Mouse (Mus musculus): Measurements from ENCODE around the gene Dhx15. TPM values are rescaled to one million over a fixed set of nuclear protein-coding genes. Genes with fewer than 3 reads are reported as not detected.
A peak's percentile ranks its signal among the peaks of the same experiment; 100 is the strongest.

Gene Dhx15
- total and polyA plus RNA-seq, 2 experiments from 2014 or later = 47.9 to 83.1 TPM

GRCm38 (mm10) chr5:52220013-52220804 lies 29.9 kb upstream of the Dhx15 start:
- Histone ChIP-seq H3K4me2 (ENCODE audit: low read depth, low read length) (no peak overlapping the region), H3K9ac (replicated peaks; ENCODE audit: low read depth, low read length) (no peak overlapping the region), H3K4me3 (ENCODE audit: low read depth, low read length) (no peak overlapping the region), H3K27ac (ENCODE audit: low read depth) (peak overlapping the region; percentile 40), H3K9me3 (replicated peaks; ENCODE audit: control insufficient read depth, low read length) (no peaks in the 10 kb centered on the region), H3K36me3 (replicated peaks; ENCODE audit: control insufficient read depth, insufficient read depth, low read length) (no peaks in the 10 kb centered on the region), H3K4me1 (ENCODE audit: control insufficient read depth, insufficient read depth) (peaks cover 23% of the 10 kb centered on the region), H3K27me3 (ENCODE audit: control insufficient read depth, insufficient read depth, low read length) (no peaks in the 10 kb centered on the region)
- DNase-seq (ENCODE audit: low spot score) (peak; percentile 60), ATAC-seq (ENCODE audit: insufficient read depth, low read depth) (peak; percentile 82)
- no peak for TF ChIP-seq CTCF (IDR thresholded peaks at IDR 0.05; ENCODE audit: low read depth)
- no peak for TF ChIP-seq EP300 (IDR thresholded peaks at IDR 0.05; ENCODE audit: low read depth)
- WGBS = 45% methylated on average over 14 of the region's 14 CpGs

- H3K4me2 ChIP-seq (ENCODE audit: low read depth, low read length) = peak overlapping the region; percentile 21; the same call in 1 of the 2 replicates
- 33% methylated on average over 6 of the region's 6 CpGs for WGBS
- peak; percentile 32 for ATAC-seq (ENCODE audit: insufficient read depth, low read depth)
Observed at GRCm38 (mm10) chr5:52218238-52218637, 27.9 kb upstream of the Dhx15 start.

GRCm38 (mm10) chr5:52213143-52213900 lies 23.0 kb upstream of the Dhx15 start:
- H3K9ac ChIP-seq (replicated peaks; ENCODE audit: low read depth, low read length) = no peak overlapping the region
- peak; percentile 20 for DNase-seq (ENCODE audit: low spot score)
- H3K36me3 ChIP-seq (replicated peaks; ENCODE audit: control insufficient read depth, insufficient read depth, low read length) = no peaks in the 10 kb centered on the region
- no peaks in the 10 kb centered on the region for H3K27me3 ChIP-seq (ENCODE audit: control insufficient read depth, insufficient read depth, low read length)
- no peak overlapping the region for H3K4me2 ChIP-seq (ENCODE audit: low read depth, low read length)
- whole genome bisulfite sequencing = 36% methylated on average over 7 of the region's 7 CpGs
- H3K4me3 ChIP-seq (ENCODE audit: low read depth, low read length) = no peak overlapping the region
- H3K9me3 ChIP-seq (replicated peaks; ENCODE audit: control insufficient read depth, low read length) = no peaks in the 10 kb centered on the region
- TF ChIP-seq CTCF (IDR thresholded peaks at IDR 0.05; ENCODE audit: low read depth) (no peak), EP300 (IDR thresholded peaks at IDR 0.05; ENCODE audit: low read depth) (no peak)
- H3K4me1 ChIP-seq (ENCODE audit: control insufficient read depth, insufficient read depth) = peaks cover 15% of the 10 kb centered on the region; the same call in 1 of the 2 replicates
- H3K27ac ChIP-seq (ENCODE audit: low read depth) = no peak overlapping the region
- ATAC-seq (ENCODE audit: insufficient read depth, low read depth) = peak; percentile 72

More at GRCm38 (mm10) chr5:52218238-52218637, 27.9 kb upstream of the Dhx15 start:
- Histone ChIP-seq H3K36me3 (replicated peaks; ENCODE audit: control insufficient read depth, insufficient read depth, low read length) (no peaks in the 10 kb centered on the region), H3K9me3 (replicated peaks; ENCODE audit: control insufficient read depth, low read length) (no peaks in the 10 kb centered on the region), H3K9ac (replicated peaks; ENCODE audit: low read depth, low read length) (no peak overlapping the region), H3K4me1 (ENCODE audit: control insufficient read depth, insufficient read depth) (peaks cover 27% of the 10 kb centered on the region), H3K27ac (ENCODE audit: low read depth) (0 out of 2 replicates have a peak overlapping the region, but pooled peaks have one; percentile 6), H3K27me3 (ENCODE audit: control insufficient read depth, insufficient read depth, low read length) (no peaks in the 10 kb centered on the region), H3K4me3 (ENCODE audit: low read depth, low read length) (no peak overlapping the region)
- peak; percentile 25 for DNase-seq (ENCODE audit: low spot score)
- no peak for TF ChIP-seq CTCF (IDR thresholded peaks at IDR 0.05; ENCODE audit: low read depth)
- no peak for TF ChIP-seq EP300 (IDR thresholded peaks at IDR 0.05; ENCODE audit: low read depth)

GRCm38 (mm10) chr5:52191180-52191468 lies 810 bp upstream of the Dhx15 start:
- Histone ChIP-seq H3K27ac (ENCODE audit: low read depth) (peak overlapping the region; percentile 66), H3K36me3 (replicated peaks; ENCODE audit: control insufficient read depth, insufficient read depth, low read length) (no peaks in the 10 kb centered on the region), H3K9ac (replicated peaks; ENCODE audit: low read depth, low read length) (peak overlapping the region; percentile 94), H3K27me3 (ENCODE audit: control insufficient read depth, insufficient read depth, low read length) (no peaks in the 10 kb centered on the region), H3K4me3 (ENCODE audit: low read depth, low read length) (peak overlapping the region; percentile 95), H3K9me3 (replicated peaks; ENCODE audit: control insufficient read depth, low read length) (no peaks in the 10 kb centered on the region), H3K4me1 (ENCODE audit: control insufficient read depth, insufficient read depth) (peaks cover 24% of the 10 kb centered on the region), H3K4me2 (ENCODE audit: low read depth, low read length) (peak overlapping the region; percentile 77)
- ATAC-seq (ENCODE audit: insufficient read depth, low read depth) = no peak
- no peak for TF ChIP-seq CTCF (IDR thresholded peaks at IDR 0.05; ENCODE audit: low read depth)
- no peak for TF ChIP-seq EP300 (IDR thresholded peaks at IDR 0.05; ENCODE audit: low read depth)
- DNase-seq (ENCODE audit: low spot score) = no peak
- 40% methylated on average over 1 of the region's 1 CpGs for WGBS

GRCm38 (mm10) chr5:52189664-52190365 lies 499 bp downstream of the Dhx15 start:
- H3K4me3 ChIP-seq (ENCODE audit: low read depth, low read length) = peak overlapping the region; percentile 95
- DNase-seq (ENCODE audit: low spot score) (peak; percentile 51), ATAC-seq (ENCODE audit: insufficient read depth, low read depth) (peak; percentile 63)
- 1% methylated on average over 61 of the region's 63 CpGs for WGBS
- peak overlapping the region; percentile 92 for H3K27ac ChIP-seq (ENCODE audit: low read depth)
- no peaks in the 10 kb centered on the region for H3K36me3 ChIP-seq (replicated peaks; ENCODE audit: control insufficient read depth, insufficient read depth, low read length)
- no peak for TF ChIP-seq CTCF (IDR thresholded peaks at IDR 0.05; ENCODE audit: low read depth)
- no peak for TF ChIP-seq EP300 (IDR thresholded peaks at IDR 0.05; ENCODE audit: low read depth)
- peaks cover 27% of the 10 kb centered on the region for H3K4me1 ChIP-seq (ENCODE audit: control insufficient read depth, insufficient read depth)
- no peaks in the 10 kb centered on the region for H3K9me3 ChIP-seq (replicated peaks; ENCODE audit: control insufficient read depth, low read length)
- peak overlapping the region; percentile 70 for H3K4me2 ChIP-seq (ENCODE audit: low read depth, low read length)
- peak overlapping the region; percentile 94 for H3K9ac ChIP-seq (replicated peaks; ENCODE audit: low read depth, low read length)
- H3K27me3 ChIP-seq (ENCODE audit: control insufficient read depth, insufficient read depth, low read length) = no peaks in the 10 kb centered on the region

Data from heart, postnatal 0 days (tissue).